8 mouse cellular contexts compared by ENCODE assay signal in the genomic region with DNA sequence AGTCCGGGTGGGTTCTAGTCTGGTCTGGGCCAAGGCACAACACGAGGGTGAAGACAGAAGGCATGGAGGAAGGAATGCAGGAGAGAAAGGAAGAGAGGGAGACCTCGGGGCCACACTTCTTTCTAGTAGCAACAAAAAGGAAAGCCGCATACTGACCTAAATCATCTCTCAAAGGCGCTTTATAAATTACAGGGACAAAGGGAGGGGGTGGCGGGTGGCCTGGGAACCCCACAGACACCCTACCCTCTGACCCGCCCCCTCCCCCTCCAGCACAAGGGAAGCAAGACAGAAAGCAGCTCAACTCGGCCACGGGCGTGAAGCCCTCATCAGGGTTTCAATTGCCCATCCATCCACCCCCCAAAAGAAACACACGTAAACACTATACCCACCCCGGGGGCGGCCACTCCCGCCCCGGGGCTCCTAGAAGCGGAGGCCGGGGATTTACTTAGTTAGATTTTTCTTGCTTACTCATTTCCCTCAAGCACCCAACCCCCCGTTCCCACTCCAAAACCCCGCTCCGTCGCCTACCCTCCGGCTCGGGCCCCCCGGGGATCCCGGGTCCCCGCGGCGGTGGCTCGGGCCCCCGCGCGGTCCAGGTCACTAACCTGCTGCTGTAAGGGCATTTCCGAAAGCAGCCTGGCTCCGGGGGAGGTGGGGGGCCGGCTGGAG. TPM values are rescaled to one million over a fixed set of nuclear protein-coding genes. Genes with fewer than 3 reads are reported as not detected.
A peak's percentile ranks its signal among the peaks of the same experiment; 100 is the strongest.
DNase-seq lines count a peak whose midpoint lies in the region; ATAC-seq and TF ChIP-seq lines count a peak whose summit lies in the region.

No protein-coding gene starts in this region.

- H3K27me3 ChIP-seq in MEL (ENCODE audit: control insufficient read depth in 1 of 2, insufficient read depth in 2 of 2, low read length in 2 of 2) = no peaks in the 10 kb centered on the region
- no peaks in the 10 kb centered on the region for H3K27me3 ChIP-seq in heart, postnatal 0 days (ENCODE audit: control insufficient read depth, insufficient read depth, low read length)
- H3K27me3 ChIP-seq in stomach, embryonic 15.5 days (replicated peaks) = no peaks in the 10 kb centered on the region

- TF ChIP-seq EP300 in MEL (IDR thresholded peaks at IDR 0.05; ENCODE audit: low read depth in 1 of 2, low read length in 2 of 2) = no peak
- no peak for TF ChIP-seq EP300 in heart, postnatal 0 days (IDR thresholded peaks at IDR 0.05; ENCODE audit: low read depth)

- H3K4me2 ChIP-seq in heart, postnatal 0 days (ENCODE audit: low read depth, low read length) = peak overlapping the region; percentile 97
- H3K4me2 ChIP-seq in stomach, embryonic 15.5 days = peak overlapping the region; percentile 88

- WGBS in heart, postnatal 0 days = under 1% methylated on average over 33 of the region's 35 CpGs
- WGBS in stomach, embryonic 15.5 days = 1% methylated on average over 34 of the region's 35 CpGs

- TF ChIP-seq POLR2A in MEL (IDR thresholded peaks at IDR 0.05; ENCODE audit: control insufficient read depth in 1 of 2, insufficient read depth in 1 of 2, low read depth in 1 of 2, low read length in 2 of 2, poor library complexity in 1 of 2) = no peak; a peak in 1 of 4 replicates

- no peak for TF ChIP-seq RAD21 in MEL (IDR thresholded peaks at IDR 0.05; ENCODE audit: low read depth, low read length)

- H3K9ac ChIP-seq in MEL (ENCODE audit: control insufficient read depth, low read depth, low read length, poor library complexity, severe bottlenecking) = peak overlapping the region; percentile 100
- peak overlapping the region; percentile 80 for H3K9ac ChIP-seq in heart, postnatal 0 days (replicated peaks; ENCODE audit: low read depth, low read length)
- peak overlapping the region; percentile 95 for H3K9ac ChIP-seq in stomach, embryonic 15.5 days

- peak overlapping the region; percentile 63 for H3K27ac ChIP-seq in MEL (ENCODE audit: control insufficient read depth, low read depth, low read length)
- peak overlapping the region; percentile 97 for H3K27ac ChIP-seq in heart, postnatal 0 days (ENCODE audit: low read depth)
- peak overlapping the region; percentile 96 for H3K27ac ChIP-seq in stomach, embryonic 15.5 days

- no peak for TF ChIP-seq CTCF in MEL (IDR thresholded peaks at IDR 0.05 in 2 of 3, conservative IDR thresholded peaks at IDR 0.05 in 1 of 3; ENCODE audit: control insufficient read depth in 1 of 3, insufficient read depth in 1 of 3, low read depth in 2 of 3, low read length in 3 of 3, poor library complexity in 1 of 3, severe bottlenecking in 1 of 3)
- TF ChIP-seq CTCF in heart, postnatal 0 days (IDR thresholded peaks at IDR 0.05; ENCODE audit: low read depth) = no peak

- peaks cover 20 to 29% of the 10 kb centered on the region in 2 experiments for H3K4me1 ChIP-seq in MEL (ENCODE audit: control insufficient read depth in 1 of 2, insufficient read depth in 2 of 2, low read length in 2 of 2)
- peaks cover 11% of the 10 kb centered on the region; the same call in 1 of the 2 replicates for H3K4me1 ChIP-seq in heart, postnatal 0 days (ENCODE audit: control insufficient read depth, insufficient read depth)
- H3K4me1 ChIP-seq in stomach, embryonic 15.5 days = peaks cover 5% of the 10 kb centered on the region; the same call in 1 of the 2 replicates

- H3K9me3 ChIP-seq in MEL (replicated peaks; ENCODE audit: insufficient read depth, low read length) = no peaks in the 10 kb centered on the region
- no peaks in the 10 kb centered on the region for H3K9me3 ChIP-seq in heart, postnatal 0 days (replicated peaks; ENCODE audit: control insufficient read depth, low read length)
- H3K9me3 ChIP-seq in stomach, embryonic 15.5 days = no peaks in the 10 kb centered on the region

- H3K4me3 ChIP-seq in MEL (ENCODE audit: control insufficient read depth in 1 of 2, insufficient read depth in 1 of 2, low read depth in 2 of 2, low read length in 2 of 2) = peak overlapping the region; percentile 54 to 96
- peak overlapping the region; percentile 67 for H3K4me3 ChIP-seq in heart, postnatal 0 days (ENCODE audit: low read depth, low read length)
- H3K4me3 ChIP-seq in stomach, embryonic 15.5 days (replicated peaks) = peak overlapping the region; percentile 91

- peak; percentile 45 to 48 for DNase-seq in frontal cortex, postnatal 10 days (ENCODE audit: low spot score in 2 of 2)
- peak; percentile 56 for DNase-seq in MEL (ENCODE audit: low read depth, low spot score)
- peak; percentile 67 for DNase-seq in embryo, embryonic 10.5 days (ENCODE audit: low spot score)
- DNase-seq in heart, postnatal 0 days (ENCODE audit: low spot score) = no peak
- peak; percentile 18 to 46 for DNase-seq in left cerebral cortex, adult 18-20 months (ENCODE audit: low spot score in 2 of 2)
- DNase-seq in mesoderm, embryonic 11.5 days (ENCODE audit: low read depth, low spot score) = peak; percentile 52

- peaks cover 0 to 33% of the 10 kb centered on the region in 2 experiments for H3K36me3 ChIP-seq in MEL (ENCODE audit: control insufficient read depth in 1 of 2, insufficient read depth in 2 of 2, low read length in 2 of 2)
- H3K36me3 ChIP-seq in heart, postnatal 0 days (replicated peaks; ENCODE audit: control insufficient read depth, insufficient read depth, low read length) = no peaks in the 10 kb centered on the region
- no peaks in the 10 kb centered on the region for H3K36me3 ChIP-seq in stomach, embryonic 15.5 days

- ATAC-seq in frontal cortex, adult (ENCODE audit: low TSS enrichment) = no peak
- no peak for ATAC-seq in heart, postnatal 0 days (ENCODE audit: insufficient read depth, low read depth)
- no peak for ATAC-seq in stomach, embryonic 15.5 days (ENCODE audit: insufficient read depth, low FRiP score, low read depth)

- peaks cover 65% of the 10 kb centered on the region for H3K79me2 ChIP-seq in MEL (ENCODE audit: control insufficient read depth, insufficient read depth, low read length, poor library complexity)

TF ChIP-seq in MEL, 35 proteins besides CTCF, POLR2A, EP300 and RAD21:
- no peak for TF ChIP-seq SMC3 (IDR thresholded peaks at IDR 0.05; ENCODE audit: low read depth, low read length)
- no peak for TF ChIP-seq RCOR1 (IDR thresholded peaks at IDR 0.05; ENCODE audit: low read depth, low read length)
- no peak for TF ChIP-seq MAZ (IDR thresholded peaks at IDR 0.05; ENCODE audit: low read depth, low read length)
- no peak for TF ChIP-seq ZMIZ1 (IDR thresholded peaks at IDR 0.05; ENCODE audit: low read depth, low read length)
- no peak for TF ChIP-seq CHD1 (IDR thresholded peaks at IDR 0.05; ENCODE audit: low read depth, low read length)
- TF ChIP-seq TCF12 (IDR thresholded peaks at IDR 0.05; ENCODE audit: low read depth, low read length) = no peak
- TF ChIP-seq MEF2A (IDR thresholded peaks at IDR 0.05; ENCODE audit: extremely low read depth, insufficient replicate concordance, low read depth, low read length, poor library complexity, severe bottlenecking) = no peak
- no peak for TF ChIP-seq NRF1 (IDR thresholded peaks at IDR 0.05; ENCODE audit: insufficient read depth, low read depth, low read length, poor library complexity, severe bottlenecking)
- no peak for TF ChIP-seq GABPA (IDR thresholded peaks at IDR 0.05; ENCODE audit: low read depth, low read length)
- TF ChIP-seq POLR2AphosphoS5 (IDR thresholded peaks at IDR 0.05; ENCODE audit: borderline replicate concordance, low read depth, low read length) = no peak
- TF ChIP-seq NELFE (IDR thresholded peaks at IDR 0.05; ENCODE audit: low read depth, low read length) = 0 out of 2 replicates have a peak, but pooled peaks have one; percentile 4
- TF ChIP-seq MYC (IDR thresholded peaks at IDR 0.05; ENCODE audit: low read depth, low read length) = no peak
- TF ChIP-seq USF1 (IDR thresholded peaks at IDR 0.05; ENCODE audit: low read depth, low read length) = no peak
- TF ChIP-seq UBTF (IDR thresholded peaks at IDR 0.05; ENCODE audit: borderline replicate concordance, insufficient read depth, low read depth, low read length) = 0 out of 2 replicates have a peak, but pooled peaks have one; percentile 8
- TF ChIP-seq POLR2AphosphoS2 (IDR thresholded peaks at IDR 0.05; ENCODE audit: low read length) = no peak

RNA-seq across cellular contexts. Expression of a gene that starts 2.2 kb away (rescaled TPM):
- 12.4 and 12.8 TPM in 2 replicates for total RNA-seq in MEL (2012; rRNA removed)
- 10 to 100 TPM in 1 of 2 experiments, not detected in 1; 20.0 TPM for polyA plus RNA-seq in MEL (2012; ENCODE audit: insufficient read depth in 1 of 2, insufficient read length in 2 of 2, low read depth in 1 of 2, low replicate concordance in 2 of 2, missing spikeins in 1 of 2)
- total RNA-seq in heart, postnatal 0 days (2014; rRNA removed; ENCODE audit: low replicate concordance) = 6.8 and 11.3 TPM in 2 replicates
- 3.2 and 3.8 TPM in 2 replicates for polyA plus RNA-seq in heart, postnatal 0 days (2015; fragmentation: Nextera tagmentation; extraction: Ambion mirVana)
- total RNA-seq in left cerebral cortex, adult 18-20 months (2021) = 10 to 100 TPM; 19.0 to 20.4 TPM
- 9.4 and 11.2 TPM in 2 replicates for polyA plus RNA-seq in stomach, embryonic 15.5 days (2015; fragmentation: Nextera tagmentation; extraction: Ambion mirVana)
